Mouse (Mus musculus) heart, postnatal 10 days (tissue): Measurements from ENCODE around the gene Eras. TPM values are rescaled to one million over a fixed set of nuclear protein-coding genes. Genes with fewer than 3 reads are reported as not detected.
A peak's percentile ranks its signal among the peaks of the same experiment; 100 is the strongest.
"Not testable (repeated sequence)": the region's sequence is repeated elsewhere in the genome, so short reads cannot be mapped to it uniquely, and the experiment has no call there.

Experiments
- DNase-seq, 2 experiments: peaks; one replicate each; pipeline ENCODE4 v3.0.0; 2021
- intact Hi-C: fragments of 180-260 bp; cut with DNase I; formaldehyde crosslinking; loops from one replicate; pipeline ENCODE4 v1.15.1; 2025
- total RNA-seq, 2 experiments: library from RNA; stranded (reverse); gene quantifications; 2 replicates each; pipeline ENCODE4 v1.2.3; 2021

Gene Eras
- total RNA-seq, 2 experiments from 2014 or later, result not detected

- intact Hi-C loops, result loop anchor here (1.0 to 10.0 kb wide), 2 partner anchors 102 to 199 kb away; no protein-coding TSS in a partner anchor
- peak; percentile 21 to 49 for DNase-seq
Measured at GRCm38 (mm10) chrX:7915669-7916068, 12.7 kb downstream of the Eras start.

GRCm38 (mm10) chrX:7910473-7910872 is 17.9 kb downstream of the Eras start:
- intact Hi-C loops, result loop anchor here (10.0 kb wide), 1 partner anchor 204 kb away; no protein-coding TSS in a partner anchor

GRCm38 (mm10) chrX:7909242-7909641 is 19.2 kb downstream of the Eras start, which contains the start of gene Gm10490:
Gene Gm10490, plus strand, starts transcription at chrX:7909542.
- DNase-seq, intact Hi-C loops: not testable (repeated sequence)

More at GRCm38 (mm10) chrX:7910473-7910872, 17.9 kb downstream of the Eras start:
- peak in 1 of 2 experiments; percentile 9 for DNase-seq

- intact Hi-C loops, result no loop called here
Measured at GRCm38 (mm10) chrX:7907735-7908134, 20.7 kb downstream of the Eras start, which contains the start of gene Gm10491. Gene Gm10491, minus strand, starts transcription at chrX:7907835.

GRCm38 (mm10) chrX:7904441-7904840 is 24.0 kb downstream of the Eras start:
- intact Hi-C loops, result no loop called here

More at GRCm38 (mm10) chrX:7907735-7908134, 20.7 kb downstream of the Eras start, which contains the start of gene Gm10491:
- no peak for DNase-seq

GRCm38 (mm10) chrX:7898880-7899874 is 29.2 kb downstream of the Eras start, which contains the start of the genes Pqbp1 and Timm17b:
Gene Pqbp1, minus strand, starts transcription at chrX:7899269.
Gene Timm17b, plus strand, starts transcription at chrX:7899357.
- intact Hi-C loops, result no loop called here
- peak; percentile 87 to 91 for DNase-seq

More at GRCm38 (mm10) chrX:7904441-7904840, 24.0 kb downstream of the Eras start:
- DNase-seq, result no peak

- intact Hi-C loops, result no loop called here
- no peak for DNase-seq
Measured at GRCm38 (mm10) chrX:7898211-7898610, 30.2 kb downstream of the Eras start.

GRCm38 (mm10) chrX:7883841-7884567 is 44.4 kb downstream of the Eras start, which contains the start of gene Slc35a2:
Gene Slc35a2, plus strand, starts transcription at chrX:7884028.
- DNase-seq, result peak; percentile 91 to 92
- intact Hi-C loops, result no loop called here

- intact Hi-C loops, result loop anchor here (2.0 kb wide), 1 partner anchor 29 kb away; no protein-coding TSS in a partner anchor
Measured at GRCm38 (mm10) chrX:7879819-7880218, 48.6 kb downstream of the Eras start.

GRCm38 (mm10) chrX:7878495-7878894 is 49.9 kb downstream of the Eras start:
- peak in 1 of 2 experiments; percentile 8 for DNase-seq

More at GRCm38 (mm10) chrX:7879819-7880218, 48.6 kb downstream of the Eras start:
- DNase-seq, result peak; percentile 54 to 67

GRCm38 (mm10) chrX:7878007-7878419 is 50.4 kb downstream of the Eras start, which contains the start of gene Pim2:
Gene Pim2, plus strand, starts transcription at chrX:7878262.
- DNase-seq, result peak; percentile 81 to 83
- intact Hi-C loops, result no loop called here

More at GRCm38 (mm10) chrX:7878495-7878894, 49.9 kb downstream of the Eras start:
- intact Hi-C loops, result no loop called here

Other genes with a start within 250 kb of the Eras start
- 10 to 100 TPM; 10.8 to 13.9 TPM for gene Magix, start 247.4 kb downstream of the Eras start, total RNA-seq
- gene Gpkow, start 231.5 kb downstream of the Eras start, total RNA-seq, result 10 to 100 TPM; 24.8 to 26.8 TPM
- gene Wdr45, start 214.3 kb downstream of the Eras start, total RNA-seq, result 10 to 100 TPM; 31.0 to 33.4 TPM
- gene Gm45208, start 206.4 kb downstream of the Eras start, total RNA-seq, result not detected
- gene Praf2, start 200.2 kb downstream of the Eras start, total RNA-seq, result 10 to 100 TPM in 1 of 2 experiments, 1 to 10 TPM in 1; 9.4 to 10.6 TPM
- gene Ccdc120, start 177.7 kb downstream of the Eras start, total RNA-seq, result 1 to 10 TPM; 1.4 to 1.7 TPM
- gene Tfe3, start 166.0 kb downstream of the Eras start, total RNA-seq, result 10 to 100 TPM; 17.4 to 19.0 TPM
- 10 to 100 TPM; 27.7 to 30.2 TPM for gene Gripap1, start 138.8 kb downstream of the Eras start, total RNA-seq
- under 1 TPM; 0.79 to 0.94 TPM for gene Kcnd1, start 106.3 kb downstream of the Eras start, total RNA-seq
- 10 to 100 TPM; 34.0 to 38.8 TPM for gene Otud5, start 87.2 kb downstream of the Eras start, total RNA-seq
- 1 to 10 TPM; 2.1 to 2.8 TPM for gene Pim2, start 50.3 kb downstream of the Eras start, total RNA-seq
- gene Slc35a2, start 44.6 kb downstream of the Eras start, total RNA-seq, result 10 to 100 TPM; 15.5 to 15.8 TPM
- gene Pqbp1, start 29.3 kb downstream of the Eras start, total RNA-seq, result 10 to 100 TPM; 33.3 to 33.7 TPM
- gene Timm17b, start 29.2 kb downstream of the Eras start, total RNA-seq, result 10 to 100 TPM; 46.4 to 51.2 TPM
- gene Gm10491, start 20.8 kb downstream of the Eras start, total RNA-seq, result not detected
- not detected for gene Gm10490, start 19.1 kb downstream of the Eras start, total RNA-seq
- not detected for gene Pcsk1n, start 8.8 kb downstream of the Eras start, total RNA-seq
- gene Hdac6, start 19.3 kb upstream of the Eras start, total RNA-seq, result 10 to 100 TPM; 21.5 to 23.7 TPM
- not detected for gene Gata1, start 49.5 kb upstream of the Eras start, total RNA-seq
- gene Glod5, start 89.9 kb upstream of the Eras start, total RNA-seq, result not detected
- gene Suv39h1, start 146.2 kb upstream of the Eras start, total RNA-seq, result 1 to 10 TPM; 8.3 to 8.8 TPM
- 1 to 10 TPM; 2.3 to 3.0 TPM for gene Was, start 161.9 kb upstream of the Eras start, total RNA-seq
- 10 to 100 TPM; 79.1 to 79.3 TPM for gene Wdr13, start 204.3 kb upstream of the Eras start, total RNA-seq
- gene Rbm3, start 217.3 kb upstream of the Eras start, total RNA-seq, result 100 to 1,000 TPM; 341 to 398 TPM
- 1 to 10 TPM; 6.0 to 6.5 TPM for gene Tbc1d25, start 247.6 kb upstream of the Eras start, total RNA-seq